Mouse (Mus musculus): ENCODE measurements around the gene Olfr1130. TPM values are rescaled to one million over a fixed set of nuclear protein-coding genes. Genes with fewer than 3 reads are reported as not detected.
"Not testable (repeated sequence)": the region's sequence is repeated elsewhere in the genome, so short reads cannot be mapped to it uniquely, and the experiment has no call there.

Olfr1130 gene
- not detected for total RNA-seq (2021)

DNA sequence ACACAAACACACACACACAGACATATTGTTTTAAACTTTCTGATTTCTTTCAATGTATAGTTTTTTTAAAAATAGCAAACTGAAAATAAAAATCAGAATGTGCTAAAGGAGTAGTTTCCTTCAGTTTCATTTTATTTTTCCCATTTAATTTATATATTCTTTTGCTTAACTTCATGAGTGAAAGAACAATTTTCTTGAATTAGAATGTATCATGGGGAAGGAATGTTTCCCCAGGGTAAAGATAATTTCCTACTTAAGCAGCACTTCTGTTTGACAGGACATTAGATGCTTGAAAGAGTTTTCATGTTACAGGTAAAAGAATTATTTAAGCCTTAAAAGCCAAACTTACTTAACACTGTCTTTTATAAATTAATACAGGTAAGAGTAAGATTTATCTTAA, at the start of gene Olfr1130:
Gene Olfr1130, plus strand, starts transcription at position 301 of the 400 bp plus-strand sequence.
- intact Hi-C loops (cut with DNase I); DNase-seq: not testable (repeated sequence)

DNA sequence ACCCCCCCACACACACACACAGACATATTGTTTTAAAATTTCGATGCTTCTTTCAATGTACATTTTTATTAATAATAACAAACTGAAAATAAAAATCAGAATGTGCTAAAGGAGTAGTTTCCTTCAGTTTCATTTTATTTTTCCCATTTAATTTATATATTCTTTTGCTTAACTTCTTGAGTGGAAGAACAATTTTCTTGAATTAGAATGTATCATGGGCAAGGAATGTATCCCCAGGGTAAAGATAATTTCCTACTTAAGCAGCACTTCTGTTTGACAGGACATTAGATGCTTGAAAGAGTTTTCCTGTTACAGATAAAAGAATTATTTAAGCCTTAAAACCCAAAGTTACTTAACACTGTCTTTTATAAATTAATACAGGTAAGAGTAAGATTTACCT, 32.4 kb upstream of the Olfr1130 start, which contains the start of gene Olfr1129:
Gene Olfr1129, plus strand, starts transcription at position 301 of the 400 bp plus-strand sequence.
- DNase-seq; intact Hi-C loops (cut with DNase I): not testable (repeated sequence)

DNA sequence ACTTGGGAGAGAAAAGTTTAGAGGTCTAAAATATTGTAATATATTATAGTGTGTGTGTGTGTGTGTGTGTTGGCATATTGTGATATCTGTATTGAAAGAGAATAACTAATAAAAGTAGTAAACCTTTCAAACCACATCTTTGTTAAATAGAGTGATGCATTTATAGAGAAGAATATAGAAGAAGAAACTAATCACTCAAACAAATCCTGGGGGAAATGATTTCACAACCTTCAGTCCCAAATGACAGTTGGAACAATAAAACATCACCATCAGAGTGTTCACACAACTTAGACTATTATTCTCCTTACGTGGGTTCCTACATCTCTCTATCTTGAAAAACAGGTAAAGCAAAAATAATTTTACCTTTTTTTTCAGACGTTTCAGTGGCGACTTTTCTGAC, 20.8 kb downstream of the Olfr1130 start, which contains the start of gene Olfr1131:
Gene Olfr1131, plus strand, starts transcription at position 301 of the 400 bp plus-strand sequence.
- intact Hi-C loops (cut with DNase I), result no loop called here
- no peak for DNase-seq

DNA sequence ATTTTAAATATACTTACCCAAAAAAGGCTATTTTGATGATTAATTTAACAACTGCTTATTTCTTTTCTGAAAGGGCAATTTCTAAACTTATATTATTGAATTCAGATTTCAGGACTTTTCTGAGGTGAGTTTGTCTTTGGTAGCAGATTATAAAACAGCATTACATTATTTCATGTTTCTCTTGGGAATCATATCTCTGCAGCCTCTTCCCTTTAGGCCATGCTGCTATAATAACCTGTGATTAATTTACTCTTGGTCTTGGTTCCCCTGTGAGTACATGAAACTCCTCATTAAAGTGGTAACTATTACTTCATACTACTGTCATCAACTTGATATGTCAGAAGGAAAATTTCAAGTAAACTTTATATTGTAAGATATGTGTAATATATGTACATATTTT, 31.4 kb downstream of the Olfr1130 start, which contains the start of gene Olfr1132:
Gene Olfr1132, minus strand, starts transcription at position 101 of the 400 bp plus-strand sequence.
- intact Hi-C loops (cut with DNase I), result no loop called here
- no peak for DNase-seq

DNA sequence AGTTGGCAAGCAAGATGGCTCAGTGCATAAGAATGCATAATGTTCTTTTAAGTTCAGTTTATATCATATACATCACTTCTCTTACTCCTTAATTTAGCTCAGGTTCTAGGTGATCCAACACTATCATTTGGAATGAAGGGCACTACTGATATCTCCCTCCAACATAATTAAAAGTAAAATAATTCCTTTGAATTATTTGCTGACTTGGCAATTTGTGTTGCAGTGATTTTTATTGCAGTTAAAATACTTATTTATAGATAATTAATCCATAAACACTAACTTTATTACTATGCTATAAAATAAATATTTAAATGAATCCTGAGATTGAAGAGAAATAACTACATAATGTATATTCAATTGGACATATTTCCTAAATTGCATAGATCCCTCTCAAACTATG, 36.4 kb downstream of the Olfr1130 start:
- intact Hi-C loops (cut with DNase I), result no loop called here

DNA sequence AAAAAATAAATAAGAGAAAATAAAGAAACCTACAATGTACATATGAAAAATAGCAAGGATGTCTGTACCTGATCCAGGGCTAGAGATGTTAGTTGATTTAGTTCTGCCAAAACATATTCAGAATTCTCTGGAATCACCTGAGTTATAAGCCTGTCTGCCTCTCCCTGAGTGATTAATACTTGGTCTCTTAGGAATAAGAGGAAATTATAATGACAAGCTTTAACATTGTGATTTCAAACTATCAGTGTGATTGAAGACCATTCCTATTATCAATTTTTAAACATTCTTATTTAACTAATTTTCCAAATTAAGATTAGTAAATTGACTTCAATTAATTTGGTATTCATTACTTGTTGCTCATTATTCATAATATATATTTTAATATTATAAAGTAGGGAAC, 41.3 kb downstream of the Olfr1130 start, which contains the start of gene Olfr1133:
Gene Olfr1133, minus strand, starts transcription at position 101 of the 400 bp plus-strand sequence.
- intact Hi-C loops (cut with DNase I), result no loop called here

More for the DNA sequence above, 36.4 kb downstream of the Olfr1130 start:
- no peak for DNase-seq

DNA sequence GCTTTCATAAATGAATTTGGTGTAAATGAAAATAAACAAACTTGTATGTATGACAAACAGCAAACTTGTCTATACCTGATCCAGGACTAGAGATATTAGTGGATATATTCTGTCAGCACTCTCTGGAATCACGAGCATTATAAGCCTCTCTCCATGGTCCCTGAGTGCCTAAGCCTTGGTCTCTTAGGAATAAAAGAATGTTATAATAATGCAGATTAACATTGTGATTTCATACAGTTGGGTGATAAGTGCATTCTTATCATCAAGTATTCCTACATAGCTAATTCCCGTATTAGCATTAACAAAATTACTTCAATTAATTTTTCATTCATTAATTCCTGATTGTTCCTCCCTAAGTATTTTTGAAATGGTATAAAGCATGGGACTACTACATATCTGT, 52.3 kb downstream of the Olfr1130 start, which contains the start of gene Olfr1134:
Gene Olfr1134, minus strand, starts transcription at position 101 of the 400 bp plus-strand sequence.
- DNase-seq, result no peak
- intact Hi-C loops (cut with DNase I), result no loop called here

More for the DNA sequence above, 41.3 kb downstream of the Olfr1130 start, which contains the start of gene Olfr1133:
- no peak for DNase-seq

Other genes starting within 250 kb of the Olfr1130 start
- gene Olfr1121, start 236.3 kb upstream of the Olfr1130 start, total RNA-seq (2021), result not detected
- gene Olfr1122, start 220.4 kb upstream of the Olfr1130 start, total RNA-seq (2021), result not detected
- not detected for gene Olfr1123, start 189.6 kb upstream of the Olfr1130 start, total RNA-seq (2021)
- gene Olfr1124, start 175.9 kb upstream of the Olfr1130 start, total RNA-seq (2021), result not detected
- gene Olfr1126, start 152.2 kb upstream of the Olfr1130 start, total RNA-seq (2021), result not detected
- gene Pramel7, start 109.1 kb upstream of the Olfr1130 start, total RNA-seq (2021), result not detected
- not detected for gene Pramel6, start 99.6 kb upstream of the Olfr1130 start, total RNA-seq (2021)
- not detected for gene Olfr153, start 74.4 kb upstream of the Olfr1130 start, total RNA-seq (2021)
- not detected for gene Olfr1128, start 60.7 kb upstream of the Olfr1130 start, total RNA-seq (2021)
- not detected for gene Olfr1129, start 32.3 kb upstream of the Olfr1130 start, total RNA-seq (2021)
- gene Olfr1131, start 20.9 kb downstream of the Olfr1130 start, total RNA-seq (2021), result not detected
- not detected for gene Olfr1132, start 31.3 kb downstream of the Olfr1130 start, total RNA-seq (2021)
- not detected for gene Olfr1133, start 41.2 kb downstream of the Olfr1130 start, total RNA-seq (2021)
- not detected for gene Olfr1134, start 52.2 kb downstream of the Olfr1130 start, total RNA-seq (2021)
- not detected for gene Olfr1135, start 67.5 kb downstream of the Olfr1130 start, total RNA-seq (2021)
- not detected for gene Olfr1136, start 87.7 kb downstream of the Olfr1130 start, total RNA-seq (2021)
- gene Olfr1137, start 107.0 kb downstream of the Olfr1130 start, total RNA-seq (2021), result not detected
- gene Olfr1138, start 133.8 kb downstream of the Olfr1130 start, total RNA-seq (2021), result not detected
- gene Olfr1140, start 137.5 kb downstream of the Olfr1130 start, total RNA-seq (2021), result not detected
- not detected for gene Olfr1141, start 147.8 kb downstream of the Olfr1130 start, total RNA-seq (2021)
- not detected for gene Olfr152, start 173.3 kb downstream of the Olfr1130 start, total RNA-seq (2021)
- not detected for gene Olfr1143, start 194.4 kb downstream of the Olfr1130 start, total RNA-seq (2021)
- not detected for gene Olfr1145, start 203.6 kb downstream of the Olfr1130 start, total RNA-seq (2021)
- not detected for gene Olfr1148, start 224.3 kb downstream of the Olfr1130 start, total RNA-seq (2021)
- not detected for gene Olfr1150-ps1, start 237.8 kb downstream of the Olfr1130 start, total RNA-seq (2021)
- gene Olfr1151, start 249.7 kb downstream of the Olfr1130 start, total RNA-seq (2021), result not detected